Mouse (Mus musculus): ENCODE measurements around the gene Adcy1. TPM values are rescaled to one million over a fixed set of nuclear protein-coding genes. Genes with fewer than 3 reads are reported as not detected.

Adcy1 gene
- 0.44 TPM for total RNA-seq (2023)

DNA sequence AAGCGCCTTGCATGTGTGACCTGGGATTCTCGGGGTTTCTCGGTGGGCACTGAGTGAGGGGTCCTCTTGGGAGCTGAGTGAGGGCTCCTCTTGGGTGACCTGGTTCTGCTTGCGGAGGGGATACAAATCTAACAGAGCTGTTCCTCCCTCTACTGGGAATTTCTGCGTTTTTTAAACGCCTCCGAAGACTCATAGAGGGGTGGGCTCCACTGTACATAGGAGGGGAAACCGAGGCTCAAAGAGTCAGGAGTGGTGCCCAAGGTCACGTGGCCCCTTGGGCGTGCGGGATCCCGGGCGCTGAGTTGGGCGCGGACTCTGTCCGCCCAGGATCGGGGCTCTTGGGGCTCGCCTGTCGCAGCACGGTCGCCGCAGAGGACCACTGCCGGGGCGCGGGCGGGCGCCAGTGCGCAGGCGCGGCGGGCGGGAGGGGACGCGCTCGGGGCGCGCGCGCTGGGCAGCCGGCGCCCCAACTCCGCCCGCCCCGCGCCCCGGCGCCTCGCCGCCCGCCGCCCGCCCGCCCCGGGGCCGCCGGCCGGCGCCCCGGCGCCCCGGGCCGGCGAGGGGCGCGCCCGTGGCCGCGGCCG is at the start of gene Adcy1:
Adcy1 (plus strand) TSS at position 489 of the 584 bp plus-strand sequence.

DNA sequence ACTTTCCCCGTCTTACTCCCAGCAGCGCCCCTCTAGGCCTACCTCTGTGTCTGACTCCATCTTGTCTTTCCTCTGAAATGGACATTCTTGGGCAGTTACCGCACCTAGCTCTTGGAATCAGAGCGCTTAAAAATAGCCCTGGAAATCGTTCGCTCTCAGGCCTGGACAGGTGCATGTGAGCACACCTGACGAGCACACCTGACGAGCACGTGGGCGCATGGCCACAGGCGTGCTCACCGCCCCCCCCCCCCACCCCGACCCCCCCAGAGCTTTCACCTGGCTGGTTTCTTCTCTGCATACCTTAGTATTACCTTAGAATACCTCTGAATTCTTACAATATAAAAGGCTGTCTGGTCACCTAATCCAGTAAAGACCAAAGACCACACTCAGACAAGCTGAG is 125.2 kb downstream of the Adcy1 start, which contains the start of gene Gm11985:
Gm11985 (minus strand) TSS at position 101 of the 400 bp plus-strand sequence.

GRCm38 (mm10) chr11:7197491-7197941 is 134.2 kb downstream of the Adcy1 start, which contains the start of gene Igfbp1:
Gene Igfbp1 (plus strand): TSS chr11:7197782.

DNA sequence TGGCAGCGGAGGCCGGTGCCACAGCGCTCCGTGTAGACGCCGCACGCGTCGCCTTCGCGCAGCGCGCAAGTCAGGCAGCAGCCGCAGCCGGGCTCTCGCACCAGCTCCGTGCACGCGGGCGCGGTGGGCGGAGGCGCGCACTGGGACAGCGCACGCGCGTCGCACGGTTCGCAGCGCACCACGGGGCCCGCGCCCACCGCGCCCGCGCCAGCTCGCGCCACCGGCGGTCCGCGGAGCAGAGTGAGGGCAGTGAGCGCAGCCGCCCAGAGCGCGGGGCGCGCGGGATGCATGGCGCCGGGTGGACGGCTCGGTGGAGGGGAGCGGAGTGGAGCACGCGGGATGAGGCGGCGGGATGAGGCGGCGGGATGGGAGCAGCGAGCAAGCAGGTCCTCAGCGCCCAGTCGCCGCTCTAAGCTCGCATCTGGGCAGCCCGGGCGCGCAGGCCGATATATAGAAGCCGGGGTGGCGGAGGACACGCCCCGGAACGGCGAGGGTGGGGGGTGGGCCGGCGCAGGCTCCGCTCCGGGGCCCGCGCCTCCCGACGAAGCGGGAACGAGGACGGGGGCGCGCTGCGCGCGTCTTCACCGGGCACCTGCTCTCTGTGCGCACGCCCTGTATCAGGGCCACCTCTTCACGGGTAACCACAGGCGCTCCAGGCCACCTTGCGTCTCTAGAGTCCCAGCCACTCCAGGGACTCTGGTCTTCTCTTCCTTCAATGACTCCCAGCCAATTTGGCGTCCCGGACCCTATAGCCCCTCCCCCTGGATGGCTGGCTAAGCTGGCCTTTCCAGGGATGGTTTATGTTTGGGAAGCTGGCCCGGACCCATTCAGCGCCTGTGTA is 150.4 kb downstream of the Adcy1 start, which contains the start of gene Igfbp3:
Igfbp3 (minus strand) TSS at position 423 of the 841 bp plus-strand sequence.

Other genes with a start within 250 kb of the Adcy1 start
- gene Gm11983, start 225.8 kb upstream of the Adcy1 start, total RNA-seq (2023) = not detected
- not detected for gene Gm11985, start 125.1 kb downstream of the Adcy1 start, total RNA-seq (2023)
- gene Igfbp1, start 134.3 kb downstream of the Adcy1 start, total RNA-seq (2023) = not detected
- gene Igfbp3, start 150.4 kb downstream of the Adcy1 start, total RNA-seq (2023) = not detected